Mouse (Mus musculus) T-helper 2 cell (primary cell): ENCODE measurements around the gene Ppp2ca.
"Not testable (repeated sequence)": the region's sequence is repeated elsewhere in the genome, so short reads cannot be mapped to it uniquely, and the experiment has no call there.

Source experiments
- in situ Hi-C: fragments of 300-600 bp; cut with MboI, MseI; formaldehyde crosslinking; loops from one replicate; pipeline ENCODE4 v1.15.1; 2025; ENCODE audit warnings: high pct_unique_total_duplicates

Ppp2ca gene

GRCm38 (mm10) chr11:52091261-52091660 lies 7.2 kb upstream of the Ppp2ca start:
- in situ Hi-C loops: no loop called here

- in situ Hi-C loops: no loop called here
Observed at GRCm38 (mm10) chr11:52094568-52094967, 3.9 kb upstream of the Ppp2ca start.

- in situ Hi-C loops: no loop called here
Observed at GRCm38 (mm10) chr11:52097016-52097415, 1.5 kb upstream of the Ppp2ca start.

GRCm38 (mm10) chr11:52097596-52097995 lies 885 bp upstream of the Ppp2ca start:
- in situ Hi-C loops: no loop called here

GRCm38 (mm10) chr11:52099031-52099761 lies 715 bp downstream of the Ppp2ca start:
- in situ Hi-C loops: no loop called here

GRCm38 (mm10) chr11:52099771-52100219 lies 1.3 kb downstream of the Ppp2ca start:
- in situ Hi-C loops: no loop called here

GRCm38 (mm10) chr11:52102977-52103376 lies 4.5 kb downstream of the Ppp2ca start:
- in situ Hi-C loops: no loop called here

GRCm38 (mm10) chr11:52105503-52105902 lies 7.0 kb downstream of the Ppp2ca start:
- in situ Hi-C loops: loop anchor here (5.0 kb wide), 1 partner anchor 33 kb away; no protein-coding TSS in a partner anchor

- in situ Hi-C loops: loop anchor here (5.0 kb wide), 1 partner anchor 34 kb away; no protein-coding TSS in a partner anchor
Observed at GRCm38 (mm10) chr11:52106037-52106436, 7.6 kb downstream of the Ppp2ca start.

GRCm38 (mm10) chr11:52106438-52106837 lies 8.0 kb downstream of the Ppp2ca start:
- in situ Hi-C loops: loop anchor here (5.0 kb wide), 1 partner anchor 34 kb away; no protein-coding TSS in a partner anchor

GRCm38 (mm10) chr11:52108796-52109195 lies 10.3 kb downstream of the Ppp2ca start:
- in situ Hi-C loops: loop anchor here (5.0 kb wide), 1 partner anchor 36 kb away; no protein-coding TSS in a partner anchor

GRCm38 (mm10) chr11:52109421-52109820 lies 10.9 kb downstream of the Ppp2ca start:
- in situ Hi-C loops: loop anchor here (5.0 kb wide), 1 partner anchor 37 kb away; no protein-coding TSS in a partner anchor

- in situ Hi-C loops: no loop called here
Observed at GRCm38 (mm10) chr11:52115479-52115878, 17.0 kb downstream of the Ppp2ca start.

- in situ Hi-C loops: not testable (repeated sequence)
Observed at GRCm38 (mm10) chr11:52116117-52116516, 17.6 kb downstream of the Ppp2ca start.

GRCm38 (mm10) chr11:52117156-52117555 lies 18.7 kb downstream of the Ppp2ca start:
- in situ Hi-C loops: no loop called here

GRCm38 (mm10) chr11:52120415-52120814 lies 21.9 kb downstream of the Ppp2ca start:
- in situ Hi-C loops: loop anchor here (10.0 kb wide), 1 partner anchor 296 kb away; no protein-coding TSS in a partner anchor

GRCm38 (mm10) chr11:52122045-52122444 lies 23.6 kb downstream of the Ppp2ca start:
- in situ Hi-C loops: loop anchor here (10.0 kb wide), 1 partner anchor 297 kb away; no protein-coding TSS in a partner anchor

GRCm38 (mm10) chr11:52124468-52124867 lies 26.0 kb downstream of the Ppp2ca start:
- in situ Hi-C loops: loop anchor here (10.0 kb wide), 1 partner anchor 300 kb away; no protein-coding TSS in a partner anchor

- in situ Hi-C loops: loop anchor here (10.0 kb wide), 1 partner anchor 302 kb away; no protein-coding TSS in a partner anchor
Observed at GRCm38 (mm10) chr11:52127169-52127568, 28.7 kb downstream of the Ppp2ca start.

GRCm38 (mm10) chr11:52127760-52128159 lies 29.3 kb downstream of the Ppp2ca start:
- in situ Hi-C loops: loop anchor here (10.0 kb wide), 1 partner anchor 303 kb away; no protein-coding TSS in a partner anchor

- in situ Hi-C loops: loop anchor here (10.0 kb wide), 1 partner anchor 304 kb away; no protein-coding TSS in a partner anchor
Observed at GRCm38 (mm10) chr11:52128316-52129061, 30.0 kb downstream of the Ppp2ca start.

GRCm38 (mm10) chr11:52129171-52129570 lies 30.7 kb downstream of the Ppp2ca start:
- in situ Hi-C loops: loop anchor here (10.0 kb wide), 1 partner anchor 304 kb away; no protein-coding TSS in a partner anchor
